Comparison of ENCODE assay signal across 22 mouse cellular contexts in genomic region chr13:115595126-115595671, GRCm38 (mm10).
DNase-seq lines count a peak whose midpoint lies in the region; ATAC-seq and TF ChIP-seq lines count a peak whose summit lies in the region.
"Had no signal": no experiment of that assay in that cellular context is flagged by ENCODE, and none has a peak within 500 bp of the region (broad histone marks: within the 10 kb centered on the region; RNA-seq: fewer than 3 reads in every experiment).

No protein-coding gene starts in this region.

- H3K36me3 ChIP-seq in liver, adult 2 months (ENCODE audit: control insufficient read depth, insufficient read depth, low read length) = no peaks in the 10 kb centered on the region
- no peaks in the 10 kb centered on the region for H3K36me3 ChIP-seq in liver, embryonic 12.5 days
- H3K36me3 ChIP-seq in stomach, embryonic 14.5 days (ENCODE audit: control insufficient read depth, insufficient read depth, low read length) = no peaks in the 10 kb centered on the region
- no peaks in the 10 kb centered on the region for H3K36me3 ChIP-seq in stomach, postnatal 0 days (ENCODE audit: control insufficient read depth, insufficient read depth, low read length)
- no peaks in the 10 kb centered on the region for H3K36me3 ChIP-seq in stomach, embryonic 16.5 days (ENCODE audit: control insufficient read depth, insufficient read depth, low read length)
- H3K36me3 ChIP-seq: embryonic facial prominence, embryonic 13.5 days; embryonic facial prominence, embryonic 15.5 days; forebrain, embryonic 10.5 days; forebrain, embryonic 12.5 days had no signal

- TF ChIP-seq CTCF in liver, adult 2 months (IDR thresholded peaks at IDR 0.05; ENCODE audit: low read depth, low read length) = no peak
- no peak for TF ChIP-seq CTCF in stomach, postnatal 0 days (IDR thresholded peaks at IDR 0.05; ENCODE audit: low read depth)

- no peak overlapping the region for H3K4me3 ChIP-seq in liver, adult 2 months (ENCODE audit: insufficient read depth, low read depth, low read length)
- H3K4me3 ChIP-seq in liver, embryonic 12.5 days = no peak overlapping the region
- H3K4me3 ChIP-seq in stomach, embryonic 14.5 days (ENCODE audit: low read depth, low read length) = no peak overlapping the region
- no peak overlapping the region for H3K4me3 ChIP-seq in stomach, postnatal 0 days (ENCODE audit: low read depth, low read length)
- no peak overlapping the region for H3K4me3 ChIP-seq in stomach, embryonic 16.5 days (replicated peaks; ENCODE audit: low read length)
- H3K4me3 ChIP-seq: embryonic facial prominence, embryonic 13.5 days; embryonic facial prominence, embryonic 15.5 days; erythroblast, embryonic 14.5 days; forebrain, embryonic 10.5 days; forebrain, embryonic 12.5 days had no signal

- no peaks in the 10 kb centered on the region for H3K9me3 ChIP-seq in liver, embryonic 12.5 days (replicated peaks)
- no peaks in the 10 kb centered on the region; the same call in 1 of the 2 replicates for H3K9me3 ChIP-seq in stomach, embryonic 14.5 days (ENCODE audit: control insufficient read depth, low read depth, low read length)
- H3K9me3 ChIP-seq in stomach, postnatal 0 days (ENCODE audit: control insufficient read depth, low read length) = no peaks in the 10 kb centered on the region
- no peaks in the 10 kb centered on the region for H3K9me3 ChIP-seq in stomach, embryonic 16.5 days (replicated peaks; ENCODE audit: control insufficient read depth, low read length)
- H3K9me3 ChIP-seq: embryonic facial prominence, embryonic 13.5 days; embryonic facial prominence, embryonic 15.5 days; forebrain, embryonic 10.5 days; forebrain, embryonic 12.5 days had no signal

- DNase-seq in liver, adult 2 months (ENCODE audit: extremely low read depth, low read depth, low spot score) = peak; percentile 92
- no peak for DNase-seq in stomach, postnatal 0 days (ENCODE audit: low spot score)
- DNase-seq in retina, postnatal 1 day = no peak
- DNase-seq: adrenal gland, adult 2 months; adrenal gland, postnatal 10 days; adrenal gland, postnatal 25 days; cerebellum, adult 11 months; cerebellum, adult 18-20 months; cerebellum, adult 8-10 months; cerebellum, adult 9-11 months; cerebellum, postnatal 14 days; cerebellum, postnatal 36 days; embryo, embryonic 11 days had no signal

- WGBS in liver, adult 2 months = 17% methylated on average over 5 of the region's 5 CpGs
- 63% methylated on average over 5 of the region's 5 CpGs for WGBS in liver, embryonic 12.5 days (ENCODE audit: insufficient replicate concordance)
- 50% methylated on average over 5 of the region's 5 CpGs for WGBS in stomach, embryonic 14.5 days
- 55% methylated on average over 5 of the region's 5 CpGs for WGBS in stomach, postnatal 0 days
- WGBS in stomach, embryonic 16.5 days = 60% methylated on average over 5 of the region's 5 CpGs

- no peak overlapping the region for H3K9ac ChIP-seq in liver, adult 2 months (ENCODE audit: low read depth, low read length)
- no peak overlapping the region for H3K9ac ChIP-seq in liver, embryonic 12.5 days
- H3K9ac ChIP-seq in stomach, embryonic 14.5 days (replicated peaks; ENCODE audit: low read depth, low read length) = no peak overlapping the region
- H3K9ac ChIP-seq in stomach, postnatal 0 days (ENCODE audit: low read length) = no peak overlapping the region
- no peak overlapping the region for H3K9ac ChIP-seq in stomach, embryonic 16.5 days (ENCODE audit: low read length)
- H3K9ac ChIP-seq: embryonic facial prominence, embryonic 13.5 days; embryonic facial prominence, embryonic 15.5 days; forebrain, embryonic 12.5 days had no signal

- H3K79me2 ChIP-seq in liver, adult 2 months (ENCODE audit: control insufficient read depth, insufficient read depth, low read length) = no peaks in the 10 kb centered on the region

- no peak for ATAC-seq in liver, embryonic 12.5 days
- peak; percentile 79 for ATAC-seq in stomach, embryonic 14.5 days (ENCODE audit: insufficient number of reproducible peaks, insufficient read depth, low FRiP score, low read depth)
- ATAC-seq in stomach, postnatal 0 days (ENCODE audit: low FRiP score, low TSS enrichment) = no peak
- ATAC-seq in stomach, embryonic 16.5 days (ENCODE audit: insufficient read depth, low FRiP score) = peak; percentile 37; the same call in 1 of the 2 replicates
- ATAC-seq: forebrain, embryonic 14.5 days had no signal

- no peaks in the 10 kb centered on the region for H3K27me3 ChIP-seq in liver, adult 2 months (ENCODE audit: control insufficient read depth, insufficient read depth, low read length)
- no peaks in the 10 kb centered on the region for H3K27me3 ChIP-seq in liver, embryonic 12.5 days (replicated peaks)
- H3K27me3 ChIP-seq in stomach, embryonic 14.5 days (ENCODE audit: control insufficient read depth, insufficient read depth, low read length) = no peaks in the 10 kb centered on the region
- no peaks in the 10 kb centered on the region for H3K27me3 ChIP-seq in stomach, postnatal 0 days (ENCODE audit: control insufficient read depth, insufficient read depth, low read length)
- H3K27me3 ChIP-seq in stomach, embryonic 16.5 days (ENCODE audit: control insufficient read depth, insufficient read depth, low read length) = no peaks in the 10 kb centered on the region
- H3K27me3 ChIP-seq: embryonic facial prominence, embryonic 13.5 days; embryonic facial prominence, embryonic 15.5 days; forebrain, embryonic 12.5 days had no signal

- TF ChIP-seq POLR2A in liver, adult 2 months (IDR thresholded peaks at IDR 0.05; ENCODE audit: extremely low read depth, insufficient read depth, low read length) = no peak

- no peak for TF ChIP-seq EP300 in stomach, postnatal 0 days (optimal IDR thresholded peaks at IDR 0.05)

- no peak overlapping the region for H3K4me2 ChIP-seq in liver, embryonic 12.5 days
- no peak overlapping the region for H3K4me2 ChIP-seq in stomach, embryonic 14.5 days (replicated peaks; ENCODE audit: low read depth, low read length)
- no peak overlapping the region for H3K4me2 ChIP-seq in stomach, postnatal 0 days (replicated peaks; ENCODE audit: low read depth)
- H3K4me2 ChIP-seq in stomach, embryonic 16.5 days (ENCODE audit: low read depth, low read length) = no peak overlapping the region
- H3K4me2 ChIP-seq: embryonic facial prominence, embryonic 13.5 days; embryonic facial prominence, embryonic 15.5 days; forebrain, embryonic 12.5 days had no signal

- no peak overlapping the region for H3K27ac ChIP-seq in liver, adult 2 months (replicated peaks; ENCODE audit: insufficient read depth, low read depth, low read length)
- no peak overlapping the region for H3K27ac ChIP-seq in liver, embryonic 12.5 days
- H3K27ac ChIP-seq in stomach, embryonic 14.5 days (ENCODE audit: low read length) = no peak overlapping the region
- no peak overlapping the region for H3K27ac ChIP-seq in stomach, postnatal 0 days (replicated peaks)
- no peak overlapping the region for H3K27ac ChIP-seq in stomach, embryonic 16.5 days (ENCODE audit: low read length)
- H3K27ac ChIP-seq: embryonic facial prominence, embryonic 13.5 days; embryonic facial prominence, embryonic 15.5 days; forebrain, embryonic 10.5 days; forebrain, embryonic 12.5 days had no signal

- H3K4me1 ChIP-seq in liver, adult 2 months (ENCODE audit: control insufficient read depth, insufficient read depth, low read length) = no peaks in the 10 kb centered on the region; the same call in 1 of the 2 replicates
- no peaks in the 10 kb centered on the region for H3K4me1 ChIP-seq in liver, embryonic 12.5 days
- no peaks in the 10 kb centered on the region for H3K4me1 ChIP-seq in stomach, embryonic 14.5 days (ENCODE audit: control insufficient read depth, insufficient read depth, low read length)
- H3K4me1 ChIP-seq in stomach, postnatal 0 days (replicated peaks; ENCODE audit: control insufficient read depth, insufficient read depth) = no peaks in the 10 kb centered on the region
- H3K4me1 ChIP-seq in stomach, embryonic 16.5 days (ENCODE audit: control insufficient read depth, insufficient read depth, low read length) = no peaks in the 10 kb centered on the region
- H3K4me1 ChIP-seq: embryonic facial prominence, embryonic 13.5 days; embryonic facial prominence, embryonic 15.5 days; forebrain, embryonic 10.5 days; forebrain, embryonic 12.5 days had no signal

Comparison
In these comparisons a context has a peak if more than half of its experiments do, and no peak if none do; other contexts are left out.
1. ATAC-seq: peak in stomach, embryonic 14.5 days (single experiment) and stomach, embryonic 16.5 days (single experiment); none in liver, embryonic 12.5 days (single experiment) and stomach, postnatal 0 days (single experiment).